Mouse (Mus musculus): Measurements from ENCODE around the gene Aco1. TPM values are rescaled to one million over a fixed set of nuclear protein-coding genes. Genes with fewer than 3 reads are reported as not detected.

The Aco1 gene
- polyA plus RNA-seq, 1 experiment from 2014 or later: 59.1 TPM

DNA sequence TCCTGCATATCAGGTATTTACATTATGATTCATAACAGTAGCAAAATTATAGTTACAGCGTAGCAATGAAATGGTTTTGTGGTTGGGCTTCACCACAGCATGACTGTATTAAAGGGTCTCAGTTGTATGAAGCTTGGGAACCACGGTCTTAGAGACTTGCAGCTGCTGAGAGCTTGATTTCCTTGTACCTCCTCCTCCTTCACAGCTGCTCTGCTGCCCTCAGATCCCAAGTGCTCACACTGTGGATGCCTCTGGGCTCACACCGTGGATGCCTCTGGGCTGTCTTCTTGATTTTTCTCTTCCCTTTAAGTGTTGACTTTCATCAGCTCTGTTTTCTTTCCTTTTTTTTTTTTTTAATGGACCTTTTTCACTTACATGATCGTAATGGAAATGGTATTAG lies 28.6 kb downstream of the Aco1 start:
- H3K4me2 ChIP-seq: no peak overlapping the region
- H3K27ac ChIP-seq (ENCODE audit: low read depth, low read length): no peak overlapping the region
- no peak for DNase-seq (ENCODE audit: low spot score, missing footprints)
- H3K4me3 ChIP-seq (ENCODE audit: low read depth, low read length): no peak overlapping the region
- no peak overlapping the region for H3K9ac ChIP-seq (ENCODE audit: low read length)
- H3K4me1 ChIP-seq (ENCODE audit: control insufficient read depth, insufficient read depth, low read length): no peaks in the 10 kb centered on the region
- H3K27me3 ChIP-seq (ENCODE audit: control insufficient read depth, insufficient read depth, low read length): no peaks in the 10 kb centered on the region
- no peak for ATAC-seq (ENCODE audit: low FRiP score)
- peaks cover 3% of the 10 kb centered on the region; the same call in 1 of the 2 replicates for H3K36me3 ChIP-seq (ENCODE audit: control insufficient read depth, insufficient read depth, low read length)
- 90% methylated on average over 4 of the region's 4 CpGs for WGBS
- H3K9me3 ChIP-seq (ENCODE audit: control insufficient read depth, low read length): no peaks in the 10 kb centered on the region

DNA sequence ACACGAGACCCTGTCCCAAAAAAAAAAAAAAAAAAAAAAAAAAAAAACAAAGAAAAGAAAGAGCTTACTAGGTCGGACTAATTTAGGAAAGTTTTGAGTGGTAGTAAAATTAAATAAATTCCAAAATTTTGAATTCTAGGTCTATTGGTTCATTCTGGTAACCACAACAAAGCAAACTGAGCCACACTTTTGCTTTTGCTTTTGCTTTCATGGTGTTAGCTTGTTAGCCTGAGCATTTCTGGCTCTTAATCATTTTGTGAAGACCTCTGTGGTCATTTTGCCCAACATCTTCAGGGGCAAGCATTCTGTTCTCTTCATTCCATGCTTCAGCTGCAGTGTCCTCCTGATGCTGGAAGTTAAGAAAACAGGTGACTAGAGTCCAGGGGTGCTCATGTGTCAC lies 29.5 kb downstream of the Aco1 start:
- H3K4me3 ChIP-seq (ENCODE audit: low read depth, low read length): no peak overlapping the region
- H3K9me3 ChIP-seq (ENCODE audit: control insufficient read depth, low read length): no peaks in the 10 kb centered on the region
- H3K27ac ChIP-seq (ENCODE audit: low read depth, low read length): no peak overlapping the region
- ATAC-seq (ENCODE audit: low FRiP score): no peak
- H3K4me2 ChIP-seq: no peak overlapping the region
- peaks cover 5% of the 10 kb centered on the region; the same call in 1 of the 2 replicates for H3K36me3 ChIP-seq (ENCODE audit: control insufficient read depth, insufficient read depth, low read length)
- DNase-seq (ENCODE audit: low spot score, missing footprints): no peak
- 92% methylated on average over 2 of the region's 2 CpGs for WGBS
- H3K4me1 ChIP-seq (ENCODE audit: control insufficient read depth, insufficient read depth, low read length): no peaks in the 10 kb centered on the region
- H3K27me3 ChIP-seq (ENCODE audit: control insufficient read depth, insufficient read depth, low read length): no peaks in the 10 kb centered on the region
- H3K9ac ChIP-seq (ENCODE audit: low read length): no peak overlapping the region

DNA sequence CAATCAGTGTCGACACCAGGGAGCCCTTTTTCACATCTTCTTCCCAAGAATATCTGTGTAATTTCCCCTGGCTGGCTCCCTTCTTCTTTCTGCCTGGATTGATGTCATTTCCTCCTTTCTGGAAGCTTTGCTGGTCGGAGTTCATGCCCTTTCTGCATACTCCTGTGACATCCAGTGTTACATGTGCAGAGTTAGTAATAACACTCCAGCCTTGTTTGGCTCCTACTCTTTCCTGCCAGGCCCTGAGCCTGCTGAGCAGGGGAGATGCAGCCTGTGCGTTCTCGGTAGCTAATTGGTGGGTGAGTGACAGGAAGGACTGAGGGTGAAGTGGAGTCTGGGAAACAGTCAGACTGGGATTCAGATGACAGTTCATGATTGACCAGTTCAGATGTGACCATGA lies 31.4 kb downstream of the Aco1 start:
- no peaks in the 10 kb centered on the region for H3K27me3 ChIP-seq (ENCODE audit: control insufficient read depth, insufficient read depth, low read length)

DNA sequence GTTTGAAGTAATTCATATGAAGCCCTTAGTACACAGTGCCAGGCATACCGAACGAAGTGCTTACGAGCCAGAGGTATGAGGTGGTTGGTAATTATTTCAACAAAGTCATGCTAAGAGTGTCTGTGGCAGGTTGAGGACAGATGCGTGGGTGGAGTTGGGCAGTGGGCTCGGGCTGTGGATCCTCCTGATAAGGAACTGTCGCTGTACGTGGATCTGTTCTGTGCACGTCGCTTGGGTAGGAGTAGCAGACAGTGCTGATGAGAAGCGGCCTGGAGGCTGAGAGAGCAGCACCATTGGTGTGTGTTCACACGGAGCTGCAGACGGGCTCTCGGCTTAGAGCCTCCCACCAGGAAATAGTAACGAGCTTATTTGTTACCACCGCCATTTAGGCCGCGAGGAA lies 35.7 kb downstream of the Aco1 start:
- H3K27me3 ChIP-seq (ENCODE audit: control insufficient read depth, insufficient read depth, low read length): no peaks in the 10 kb centered on the region
- no peak for ATAC-seq (ENCODE audit: low FRiP score)
- WGBS: 92% methylated on average over 17 of the region's 17 CpGs
- H3K4me1 ChIP-seq (ENCODE audit: control insufficient read depth, insufficient read depth, low read length): no peaks in the 10 kb centered on the region
- peaks cover 7% of the 10 kb centered on the region; the same call in 1 of the 2 replicates for H3K36me3 ChIP-seq (ENCODE audit: control insufficient read depth, insufficient read depth, low read length)
- H3K4me3 ChIP-seq (ENCODE audit: low read depth, low read length): no peak overlapping the region
- H3K9me3 ChIP-seq (ENCODE audit: control insufficient read depth, low read length): no peaks in the 10 kb centered on the region
- no peak overlapping the region for H3K9ac ChIP-seq (ENCODE audit: low read length)
- H3K27ac ChIP-seq (ENCODE audit: low read depth, low read length): no peak overlapping the region
- H3K4me2 ChIP-seq: no peak overlapping the region
- DNase-seq (ENCODE audit: low spot score, missing footprints): no peak

More for the DNA sequence above, 31.4 kb downstream of the Aco1 start:
- DNase-seq (ENCODE audit: low spot score, missing footprints) (no peak), ATAC-seq (ENCODE audit: low FRiP score) (no peak)
- no peak overlapping the region for H3K27ac ChIP-seq (ENCODE audit: low read depth, low read length)
- H3K9me3 ChIP-seq (ENCODE audit: control insufficient read depth, low read length): no peaks in the 10 kb centered on the region
- WGBS: 79% methylated on average over 4 of the region's 4 CpGs
- H3K36me3 ChIP-seq (ENCODE audit: control insufficient read depth, insufficient read depth, low read length): peaks cover 5% of the 10 kb centered on the region; the same call in 1 of the 2 replicates
- no peak overlapping the region for H3K4me2 ChIP-seq
- H3K9ac ChIP-seq (ENCODE audit: low read length): no peak overlapping the region
- H3K4me3 ChIP-seq (ENCODE audit: low read depth, low read length): no peak overlapping the region
- H3K4me1 ChIP-seq (ENCODE audit: control insufficient read depth, insufficient read depth, low read length): no peaks in the 10 kb centered on the region

DNA sequence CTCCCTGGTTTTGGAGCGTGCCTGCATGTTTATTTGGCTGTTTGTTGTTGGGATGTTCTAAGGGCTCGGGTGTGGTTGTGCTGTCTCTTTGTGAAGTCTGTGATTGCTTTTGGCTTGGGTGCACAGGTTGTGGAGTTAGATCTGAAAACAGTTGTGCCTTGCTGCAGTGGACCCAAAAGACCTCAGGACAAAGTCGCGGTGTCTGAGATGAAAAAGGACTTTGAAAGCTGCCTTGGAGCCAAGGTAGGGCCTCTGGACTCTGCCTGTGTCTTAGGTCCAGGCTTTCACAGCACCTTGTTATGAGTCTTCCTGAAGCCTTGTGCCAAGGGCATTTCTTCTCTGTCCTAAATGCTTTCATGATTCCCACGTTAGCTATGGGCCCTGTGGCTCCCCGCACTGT lies 37.2 kb downstream of the Aco1 start:
- ATAC-seq (ENCODE audit: low FRiP score) (no peak), DNase-seq (ENCODE audit: low spot score, missing footprints) (no peak)
- Histone ChIP-seq H3K27me3 (ENCODE audit: control insufficient read depth, insufficient read depth, low read length) (no peaks in the 10 kb centered on the region), H3K36me3 (ENCODE audit: control insufficient read depth, insufficient read depth, low read length) (peaks cover 7% of the 10 kb centered on the region; the same call in 1 of the 2 replicates), H3K4me2 (no peak overlapping the region), H3K9me3 (ENCODE audit: control insufficient read depth, low read length) (no peaks in the 10 kb centered on the region), H3K27ac (ENCODE audit: low read depth, low read length) (no peak overlapping the region), H3K4me1 (ENCODE audit: control insufficient read depth, insufficient read depth, low read length) (no peaks in the 10 kb centered on the region), H3K4me3 (ENCODE audit: low read depth, low read length) (no peak overlapping the region), H3K9ac (ENCODE audit: low read length) (no peak overlapping the region)
- WGBS: 94% methylated on average over 6 of the region's 6 CpGs

DNA sequence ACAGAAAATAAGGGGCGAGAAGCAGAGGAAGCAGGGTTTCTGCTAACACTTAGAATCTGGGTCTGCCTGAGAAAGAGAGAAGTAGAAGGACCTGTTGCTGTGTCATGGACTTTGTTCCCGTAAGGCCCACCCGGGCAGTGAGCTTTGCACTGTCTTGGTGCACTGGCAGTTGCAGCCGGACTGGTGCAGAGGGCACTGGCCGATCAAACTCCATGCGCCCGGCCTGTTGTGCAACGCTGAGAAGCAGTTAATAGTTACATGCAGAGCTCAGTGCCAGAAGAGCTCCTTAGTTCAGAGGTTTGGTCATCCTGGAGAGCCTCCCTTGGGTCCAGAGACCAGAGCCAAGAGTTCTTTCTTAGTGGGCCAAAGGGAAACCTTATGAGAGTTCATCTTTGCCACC lies 38.8 kb downstream of the Aco1 start:
- Histone ChIP-seq H3K9me3 (ENCODE audit: control insufficient read depth, low read length) (no peaks in the 10 kb centered on the region), H3K27me3 (ENCODE audit: control insufficient read depth, insufficient read depth, low read length) (no peaks in the 10 kb centered on the region), H3K4me3 (ENCODE audit: low read depth, low read length) (no peak overlapping the region), H3K9ac (ENCODE audit: low read length) (no peak overlapping the region), H3K4me2 (no peak overlapping the region), H3K36me3 (ENCODE audit: control insufficient read depth, insufficient read depth, low read length) (peaks cover 2% of the 10 kb centered on the region; the same call in 1 of the 2 replicates), H3K4me1 (ENCODE audit: control insufficient read depth, insufficient read depth, low read length) (no peaks in the 10 kb centered on the region), H3K27ac (ENCODE audit: low read depth, low read length) (no peak overlapping the region)
- DNase-seq (ENCODE audit: low spot score, missing footprints): no peak
- ATAC-seq (ENCODE audit: low FRiP score): no peak
- 91% methylated on average over 8 of the region's 8 CpGs for WGBS

DNA sequence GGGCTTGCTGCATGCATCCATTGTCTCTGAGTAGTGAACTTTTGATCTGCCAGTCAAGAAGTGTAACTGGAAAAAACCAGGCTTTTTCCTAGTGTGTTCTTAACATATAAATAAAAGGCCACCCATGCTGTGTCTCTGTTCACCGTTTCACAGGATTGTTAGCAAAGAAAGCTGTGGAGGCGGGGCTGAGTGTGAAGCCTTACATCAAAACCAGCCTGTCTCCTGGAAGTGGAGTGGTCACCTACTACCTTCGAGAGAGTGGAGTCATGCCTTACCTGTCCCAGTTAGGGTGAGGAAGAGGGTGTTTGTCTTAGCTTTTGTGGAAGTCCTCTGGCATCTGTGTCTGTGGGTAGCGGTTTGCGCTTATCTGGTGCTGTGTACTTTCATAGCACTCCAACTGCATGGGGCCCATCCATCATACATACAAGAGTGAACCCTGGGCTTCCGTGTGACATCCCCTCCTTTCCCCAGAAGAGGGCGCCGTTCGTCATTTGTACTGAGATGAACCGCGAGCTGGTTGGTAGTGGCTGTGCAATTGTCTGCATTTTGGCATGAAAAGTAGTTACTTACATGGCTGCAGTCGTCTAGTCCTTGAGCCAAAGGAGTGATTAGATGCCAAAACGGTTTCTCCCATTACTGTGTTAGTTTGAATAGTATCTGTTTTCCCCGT lies 39.9 kb downstream of the Aco1 start:
- WGBS: 46% methylated on average over 14 of the region's 14 CpGs
- Histone ChIP-seq H3K4me3 (ENCODE audit: low read depth, low read length) (no peak overlapping the region), H3K36me3 (ENCODE audit: control insufficient read depth, insufficient read depth, low read length) (peaks cover 2% of the 10 kb centered on the region; the same call in 1 of the 2 replicates), H3K9me3 (ENCODE audit: control insufficient read depth, low read length) (no peaks in the 10 kb centered on the region), H3K27me3 (ENCODE audit: control insufficient read depth, insufficient read depth, low read length) (no peaks in the 10 kb centered on the region), H3K27ac (ENCODE audit: low read depth, low read length) (no peak overlapping the region), H3K4me2 (no peak overlapping the region), H3K9ac (ENCODE audit: low read length) (no peak overlapping the region), H3K4me1 (ENCODE audit: control insufficient read depth, insufficient read depth, low read length) (no peaks in the 10 kb centered on the region)
- peak; percentile 74 for ATAC-seq (ENCODE audit: low FRiP score)
- DNase-seq (ENCODE audit: low spot score, missing footprints): peak; percentile 93

DNA sequence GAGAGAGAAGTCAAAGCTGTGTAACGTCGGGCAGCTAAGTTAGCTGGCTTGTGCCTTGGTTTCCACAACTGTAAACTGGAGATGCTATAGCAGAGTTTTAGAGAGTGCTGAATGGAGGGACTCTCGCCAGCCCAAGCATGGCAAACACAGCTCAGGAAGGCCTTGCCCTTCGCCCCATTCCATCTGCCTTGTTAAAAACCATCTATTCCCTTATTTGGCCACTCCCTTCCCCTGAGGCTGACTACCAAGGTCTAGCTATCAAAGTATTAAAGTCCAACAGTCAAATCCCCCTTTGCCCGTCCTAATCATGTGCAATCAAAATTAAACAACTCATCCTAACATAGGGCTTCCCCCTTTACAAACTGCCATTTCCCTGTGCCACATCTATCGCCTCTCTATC lies 40.9 kb downstream of the Aco1 start:
- Histone ChIP-seq H3K9ac (ENCODE audit: low read length) (no peak overlapping the region), H3K4me1 (ENCODE audit: control insufficient read depth, insufficient read depth, low read length) (no peaks in the 10 kb centered on the region), H3K9me3 (ENCODE audit: control insufficient read depth, low read length) (no peaks in the 10 kb centered on the region), H3K27ac (ENCODE audit: low read depth, low read length) (no peak overlapping the region), H3K4me2 (no peak overlapping the region), H3K36me3 (ENCODE audit: control insufficient read depth, insufficient read depth, low read length) (peaks cover 2% of the 10 kb centered on the region; the same call in 1 of the 2 replicates), H3K4me3 (ENCODE audit: low read depth, low read length) (no peak overlapping the region), H3K27me3 (ENCODE audit: control insufficient read depth, insufficient read depth, low read length) (no peaks in the 10 kb centered on the region)
- ATAC-seq (ENCODE audit: low FRiP score) (no peak), DNase-seq (ENCODE audit: low spot score, missing footprints) (no peak)
- 88% methylated on average over 6 of the region's 6 CpGs for WGBS

DNA sequence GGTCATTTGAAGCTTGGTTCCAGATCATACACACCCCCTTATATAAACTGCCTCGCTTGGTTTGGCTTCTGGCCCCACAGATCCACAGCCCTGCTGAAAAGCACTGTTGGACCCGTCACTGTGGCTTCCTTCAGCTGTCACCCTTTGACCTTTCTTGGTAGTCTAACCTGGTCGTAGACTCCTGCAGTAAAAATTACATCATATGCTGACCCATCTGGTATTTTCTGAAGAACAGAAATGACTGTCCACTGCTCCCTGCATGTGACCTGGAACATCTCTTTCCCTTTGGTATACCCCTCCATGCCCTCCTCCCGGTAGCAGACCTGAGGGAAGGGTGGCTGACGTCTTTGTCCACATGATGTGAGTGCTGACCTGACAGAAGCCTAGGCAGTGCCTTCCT lies 41.6 kb downstream of the Aco1 start:
- no peak overlapping the region for H3K9ac ChIP-seq (ENCODE audit: low read length)
- peaks cover 4% of the 10 kb centered on the region; the same call in 1 of the 2 replicates for H3K36me3 ChIP-seq (ENCODE audit: control insufficient read depth, insufficient read depth, low read length)

More for the DNA sequence above, 41.6 kb downstream of the Aco1 start:
- H3K27ac ChIP-seq (ENCODE audit: low read depth, low read length): no peak overlapping the region
- H3K4me3 ChIP-seq (ENCODE audit: low read depth, low read length): no peak overlapping the region
- no peak for ATAC-seq (ENCODE audit: low FRiP score)
- H3K4me2 ChIP-seq: no peak overlapping the region
- DNase-seq (ENCODE audit: low spot score, missing footprints): no peak
- H3K27me3 ChIP-seq (ENCODE audit: control insufficient read depth, insufficient read depth, low read length): no peaks in the 10 kb centered on the region
- H3K9me3 ChIP-seq (ENCODE audit: control insufficient read depth, low read length): no peaks in the 10 kb centered on the region
- 86% methylated on average over 5 of the region's 5 CpGs for whole genome bisulfite sequencing
- no peaks in the 10 kb centered on the region for H3K4me1 ChIP-seq (ENCODE audit: control insufficient read depth, insufficient read depth, low read length)
